Mouse (Mus musculus) left cerebral cortex, adult 6 months (tissue): ENCODE data around the gene Gon7. TPM values are rescaled to one million over a fixed set of nuclear protein-coding genes. Genes with fewer than 3 reads are reported as not detected.

Experiments used
- long read RNA-seq, 2 experiments: library from polyadenylated mRNA; unstranded; transcript quantifications; one replicate each; pipeline ENCODE4 v2.0.0; 2019 to 2020
- polyA plus RNA-seq: library from polyadenylated mRNA; unstranded; fragments of <200 nt; fragmentation: Nextera tagmentation; gene quantifications from 2 replicates; pipeline ENCODE4 v1.2.3, GENCODE M21; 2021

Gene Gon7
- polyA plus RNA-seq, result 26.5 and 29.7 TPM in 2 replicates
- long read RNA-seq, experiment 1, transcript Gon7-201 (2 exons, 1,152 nt), result major isoform, 11 of 13 reads
- long read RNA-seq, experiment 1, partial matches to known transcripts, result 0 of 13 reads
- long read RNA-seq, experiment 1, other reads (novel, unspliced or antisense), result 2 of 13 reads
- long read RNA-seq, experiment 2, transcript Gon7-201 (2 exons, 1,152 nt), result major isoform, 33 of 33 reads
- long read RNA-seq, experiment 2, partial matches to known transcripts, result 0 of 33 reads
- long read RNA-seq, experiment 2, other reads (novel, unspliced or antisense), result 0 of 33 reads

GRCm38 (mm10) chr12:102757689-102758402 is at the start of gene Gon7, which contains the start of the genes Gm28051 and Ubr7:
TSS of gene Gon7 (minus strand) at chr12:102757803.
TSS of gene Gm28051 (minus strand) at chr12:102757765.
TSS of gene Ubr7 (plus strand) at chr12:102757967.

GRCm38 (mm10) chr12:102758403-102758756 is 777 bp upstream of the Gon7 start, which contains the start of gene Gm20604:
TSS of gene Gm20604 (minus strand) at chr12:102758672.

GRCm38 (mm10) chr12:102743589-102744574 is 13.7 kb downstream of the Gon7 start, which contains the start of the genes Moap1 and Tmem251:
TSS of gene Moap1 (minus strand) at chr12:102743661.
TSS of gene Tmem251 (plus strand) at chr12:102743762.

GRCm38 (mm10) chr12:102704457-102705198 is 53.0 kb downstream of the Gon7 start, which contains the start of gene Itpk1:
TSS of gene Itpk1 (minus strand) at chr12:102704930.

Other genes starting within 250 kb of the Gon7 start
- 112 and 202 TPM in 2 replicates for gene Chga, start 202.8 kb downstream of the Gon7 start, polyA plus RNA-seq
- 32.2 and 33.5 TPM in 2 replicates for gene Itpk1, start 52.9 kb downstream of the Gon7 start, polyA plus RNA-seq
- gene Moap1, start 14.1 kb downstream of the Gon7 start, polyA plus RNA-seq, result 42.5 and 55.0 TPM in 2 replicates
- 3.7 and 7.1 TPM in 2 replicates for gene Tmem251, start 14.0 kb downstream of the Gon7 start, polyA plus RNA-seq
- gene Gm28051, start within 50 bp of the Gon7 start, polyA plus RNA-seq, result not detected in 2 replicates
- gene Ubr7, start 164 bp upstream of the Gon7 start, polyA plus RNA-seq, result 22.8 and 24.7 TPM in 2 replicates
- 25.6 and 25.9 TPM in 2 replicates for gene Gm20604, start 869 bp upstream of the Gon7 start, polyA plus RNA-seq
- gene Btbd7, start 120.7 kb upstream of the Gon7 start, polyA plus RNA-seq, result 1.6 and 6.6 TPM in 2 replicates
- not detected in 2 replicates for gene Cox8c, start 141.5 kb upstream of the Gon7 start, polyA plus RNA-seq
- gene Unc79, start 191.1 kb upstream of the Gon7 start, polyA plus RNA-seq, result 3.8 and 4.4 TPM in 2 replicates